Mouse (Mus musculus): ENCODE measurements at regions not wholly inside any gene's neighbourhood (a gene's known extent, or its start where the extent isn't known, plus 50 kb on each side); places are given as distances from the start of the nearest gene placed in this dataset.

GRCm38 (mm10) chr2:19714025-19714424 is 56.5 kb downstream of the Otud1 start:
- no peak for DNase-seq

GRCm38 (mm10) chr2:19715564-19716238 is 58.1 kb downstream of the Otud1 start:
- peak; percentile 7 for DNase-seq

GRCm38 (mm10) chr2:19716388-19716787 is 58.8 kb downstream of the Otud1 start:
- no peak for DNase-seq

- DNase-seq = no peak
Measured at GRCm38 (mm10) chr2:19726085-19726484, 68.5 kb downstream of the Otud1 start.

GRCm38 (mm10) chr2:19726904-19727303 is 69.4 kb downstream of the Otud1 start:
- DNase-seq = peak; percentile 14

- no peak for DNase-seq
Measured at GRCm38 (mm10) chr2:19732922-19733859, 75.6 kb downstream of the Otud1 start.

- no peak for DNase-seq
Measured at GRCm38 (mm10) chr2:19734164-19734870, 76.8 kb downstream of the Otud1 start.

- no peak for DNase-seq
Measured at GRCm38 (mm10) chr2:19741508-19741907, 84.0 kb downstream of the Otud1 start.

GRCm38 (mm10) chr2:19743467-19743866 is 85.9 kb downstream of the Otud1 start:
- DNase-seq = no peak

- DNase-seq = no peak
Measured at GRCm38 (mm10) chr2:19744986-19745660, 87.6 kb downstream of the Otud1 start.

- DNase-seq = no peak
Measured at GRCm38 (mm10) chr2:19752753-19753152, 95.2 kb downstream of the Otud1 start.

- DNase-seq = no peak
Measured at GRCm38 (mm10) chr2:19753479-19753878, 95.9 kb downstream of the Otud1 start.

- DNase-seq = no peak
Measured at GRCm38 (mm10) chr2:19757910-19758309, 100.4 kb downstream of the Otud1 start.

- no peak for DNase-seq
Measured at GRCm38 (mm10) chr2:19759169-19759568, 101.6 kb downstream of the Otud1 start.

- no peak for DNase-seq
Measured at GRCm38 (mm10) chr2:19759577-19759976, 102.0 kb downstream of the Otud1 start.

- no peak for DNase-seq
Measured at GRCm38 (mm10) chr2:19762996-19763395, 105.4 kb downstream of the Otud1 start.

- no peak for DNase-seq
Measured at GRCm38 (mm10) chr2:19784913-19785312, 124.7 kb upstream of the Etl4 start.

- no peak for DNase-seq
Measured at GRCm38 (mm10) chr2:19785663-19786260, 123.8 kb upstream of the Etl4 start.

GRCm38 (mm10) chr2:19792177-19792576 is 117.4 kb upstream of the Etl4 start:
- DNase-seq = no peak

GRCm38 (mm10) chr2:19796790-19797189 is 112.8 kb upstream of the Etl4 start:
- no peak for DNase-seq
